Mouse (Mus musculus) heart, embryonic 11.5 days (tissue): ENCODE results near the gene Gpx4. TPM values are rescaled to one million over a fixed set of nuclear protein-coding genes. Genes with fewer than 3 reads are reported as not detected.

Experiments used
- ATAC-seq: fragments of 200-750 bp; cut with Nextera tagmentation; replicated peaks from 2 replicates; pipeline ENCODE4 v1.8.0; 2017; ENCODE audit warnings: moderate library complexity; ENCODE audit not compliant: insufficient number of reproducible peaks, low FRiP score, low TSS enrichment
- H3K27ac ChIP-seq: fragments of 300-500 bp; sonication (generic); 2 replicates; pipeline ENCODE4 v1.5.1; 2014; ENCODE audit warnings: mild to moderate bottlenecking, low read depth, low read length
- H3K27me3 ChIP-seq: fragments of 300-500 bp; sonication (generic); 2 replicates; pipeline ENCODE4 v1.6.1; 2014; ENCODE audit warnings: mild to moderate bottlenecking, low read length, mixed read lengths; ENCODE audit not compliant: control insufficient read depth, insufficient read depth
- H3K36me3 ChIP-seq: fragments of 300-500 bp; sonication (generic); 2 replicates; pipeline ENCODE4 v1.6.1; 2014; ENCODE audit warnings: mild to moderate bottlenecking, low read length, moderate library complexity, mixed read lengths; ENCODE audit not compliant: control insufficient read depth, insufficient read depth
- H3K4me1 ChIP-seq: fragments of 300-500 bp; sonication (generic); 2 replicates; pipeline ENCODE4 v1.6.1; 2014; ENCODE audit warnings: low read length; ENCODE audit not compliant: control insufficient read depth, insufficient read depth
- H3K4me2 ChIP-seq: fragments of 300-500 bp; sonication (generic); 2 replicates; pipeline ENCODE4 v1.6.1; 2014; ENCODE audit warnings: mild to moderate bottlenecking, moderate library complexity
- H3K4me3 ChIP-seq: fragments of 300-500 bp; sonication (generic); 2 replicates; pipeline ENCODE4 v1.5.1; 2014; ENCODE audit warnings: low read depth, low read length
- H3K9ac ChIP-seq: fragments of 300-500 bp; sonication (generic); 2 replicates; pipeline ENCODE4 v1.6.1; 2014; ENCODE audit warnings: mild to moderate bottlenecking, low read depth, low read length, moderate library complexity
- H3K9me3 ChIP-seq: fragments of 300-500 bp; sonication (generic); replicated peaks from 2 replicates; pipeline ENCODE4 v1.6.1; 2016; ENCODE audit warnings: low read length; ENCODE audit not compliant: control insufficient read depth
- WGBS: fragments of 180-500 bp; shearing (Covaris S2); extraction: QIAGEN DNeasy Blood & Tissue Kit; methylation state at CpG from one replicate; pipeline ENCODE4 v1.1.7; 2014; ENCODE audit not compliant: insufficient replicate concordance; 5-methylcytosine and 5-hydroxymethylcytosine counted together
- polyA plus RNA-seq: library from polyadenylated mRNA; unstranded; fragments of >200 nt; fragmentation: Nextera tagmentation; extraction: Ambion mirVana; gene quantifications from 2 replicates; pipeline ENCODE4 v1.2.1, GENCODE M21; 2014

Gene Gpx4
- 711 and 729 TPM in 2 replicates for polyA plus RNA-seq

- WGBS: 60% methylated on average over 9 of the region's 9 CpGs
- Histone ChIP-seq H3K4me3 (no peak within 1 kb of the TSS), H3K27me3 (no peaks in the 10 kb centered on the region), H3K9ac (no peak within 1 kb of the TSS), H3K27ac (no peak within 1 kb of the TSS), H3K36me3 (no peaks in the 10 kb centered on the region), H3K9me3 (no peaks in the 10 kb centered on the region; the same call in 1 of the 2 replicates), H3K4me1 (peaks cover 25% of the 10 kb centered on the region), H3K4me2 (no peak within 1 kb of the TSS)
- no peak for ATAC-seq
These were observed at the start of gene Gpx4 for GRCm38 (mm10) chr10:80047041-80047565. Gpx4 (plus strand) TSS chr10:80047166.

GRCm38 (mm10) chr10:79997819-79998218 is 49.1 kb upstream of the Gpx4 start:
- peak overlapping the region; percentile 18 for H3K9ac ChIP-seq
- ATAC-seq: no peak
- no peak overlapping the region for H3K27ac ChIP-seq
- H3K4me3 ChIP-seq: peak overlapping the region; percentile 56
- WGBS: 6% methylated on average over 15 of the region's 15 CpGs
- peaks cover 20% of the 10 kb centered on the region for H3K27me3 ChIP-seq
- no peaks in the 10 kb centered on the region for H3K9me3 ChIP-seq
- peaks cover 14% of the 10 kb centered on the region for H3K4me1 ChIP-seq
- H3K4me2 ChIP-seq: peak overlapping the region; percentile 65
- peaks cover 22% of the 10 kb centered on the region for H3K36me3 ChIP-seq

DNA sequence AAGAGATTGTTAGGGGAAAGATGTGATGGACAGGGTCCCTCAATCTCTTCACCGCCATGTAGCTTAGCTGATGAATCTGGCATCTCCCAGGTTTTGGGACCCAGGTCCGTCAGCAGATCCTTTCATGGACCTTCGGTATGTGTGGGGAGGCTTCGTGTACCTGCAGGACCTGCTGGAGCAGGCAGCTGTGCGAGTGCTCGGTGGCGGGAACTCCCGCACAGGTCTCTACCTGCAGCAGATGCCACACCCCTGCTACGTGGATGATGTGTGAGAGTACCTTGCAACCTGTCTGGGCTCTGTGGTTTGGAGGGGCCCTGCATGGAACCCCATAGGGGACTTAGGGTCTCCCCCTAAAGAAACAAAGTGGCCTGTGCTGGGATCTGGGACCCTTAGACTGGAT is 45.0 kb upstream of the Gpx4 start:
- Histone ChIP-seq H3K4me1 (peaks cover 25% of the 10 kb centered on the region), H3K36me3 (no peaks in the 10 kb centered on the region), H3K4me3 (no peak overlapping the region), H3K9ac (no peak overlapping the region), H3K4me2 (no peak overlapping the region), H3K9me3 (no peaks in the 10 kb centered on the region), H3K27me3 (peaks cover 26% of the 10 kb centered on the region), H3K27ac (no peak overlapping the region)
- no peak for ATAC-seq
- WGBS: 77% methylated on average over 9 of the region's 9 CpGs

- Histone ChIP-seq H3K4me3 (no peak overlapping the region), H3K27ac (no peak overlapping the region), H3K4me1 (peaks cover 20% of the 10 kb centered on the region), H3K9ac (peak overlapping the region; percentile 50), H3K27me3 (peaks cover 26% of the 10 kb centered on the region), H3K9me3 (no peaks in the 10 kb centered on the region), H3K36me3 (no peaks in the 10 kb centered on the region), H3K4me2 (peak overlapping the region; percentile 31; the same call in 1 of the 2 replicates)
- 22% methylated on average over 21 of the region's 21 CpGs for WGBS
- no peak for ATAC-seq
These were observed 44.1 kb upstream of the Gpx4 start for GRCm38 (mm10) chr10:80002829-80003228.

DNA sequence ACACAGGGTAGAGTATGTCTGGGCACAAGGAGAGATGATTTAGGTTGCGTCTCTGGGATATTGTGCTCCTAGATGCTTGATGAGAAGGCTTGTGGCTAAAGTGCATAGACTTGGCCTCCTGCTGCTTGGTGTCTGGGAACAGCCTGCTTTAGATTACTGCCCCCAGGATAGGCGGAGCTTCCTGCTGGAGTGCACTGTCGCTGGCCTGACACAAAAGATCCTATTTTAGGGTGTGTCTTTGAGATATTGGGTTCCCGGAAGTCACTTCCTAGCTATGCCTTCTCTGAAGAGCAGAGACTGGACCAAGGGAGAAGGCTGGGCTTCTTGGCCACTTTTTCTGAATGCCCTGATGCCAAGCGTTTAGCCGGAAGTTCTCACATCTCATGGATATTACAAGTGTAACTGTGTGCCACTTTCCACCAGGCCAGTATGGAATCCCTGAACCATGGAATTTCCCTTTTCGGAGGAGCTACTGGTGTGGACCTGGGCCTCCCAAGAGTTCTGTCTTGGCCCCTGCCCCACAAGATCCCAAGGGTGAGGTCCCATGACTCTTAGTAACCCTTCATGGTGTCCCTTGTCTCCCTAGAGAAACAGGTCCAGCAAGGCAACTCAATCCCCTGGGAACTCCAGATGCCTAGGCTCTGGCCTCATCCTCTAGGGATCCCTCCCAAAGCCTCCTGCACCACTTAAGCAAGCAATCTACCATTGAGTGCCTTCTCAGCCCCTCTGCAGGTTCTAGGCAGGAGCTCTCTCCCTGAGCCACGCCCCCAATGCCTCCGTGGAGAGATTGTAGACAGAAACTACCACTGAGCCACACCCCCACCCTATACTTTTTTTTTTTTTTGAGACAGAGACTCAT is 43.4 kb upstream of the Gpx4 start:
- peak overlapping the region; percentile 25; the same call in 1 of the 2 replicates for H3K27ac ChIP-seq
- H3K27me3 ChIP-seq: peaks cover 26% of the 10 kb centered on the region

GRCm38 (mm10) chr10:80004233-80004705 is 42.7 kb upstream of the Gpx4 start:
- H3K9ac ChIP-seq: no peak overlapping the region
- H3K4me3 ChIP-seq: no peak overlapping the region
- WGBS: 86% methylated on average over 8 of the region's 8 CpGs
- peaks cover 15% of the 10 kb centered on the region for H3K4me1 ChIP-seq
- peaks cover 2% of the 10 kb centered on the region; the same call in 1 of the 2 replicates for H3K36me3 ChIP-seq
- ATAC-seq: no peak
- 0 out of 2 replicates have a peak overlapping the region, but pooled peaks have one; percentile 16 for H3K27ac ChIP-seq
- no peaks in the 10 kb centered on the region for H3K9me3 ChIP-seq
- no peak overlapping the region for H3K4me2 ChIP-seq
- peaks cover 24% of the 10 kb centered on the region for H3K27me3 ChIP-seq

More for the DNA sequence above, 43.4 kb upstream of the Gpx4 start:
- 0 out of 2 replicates have a peak, but pooled peaks have one; percentile 8 for ATAC-seq
- Histone ChIP-seq H3K9ac (peak overlapping the region; percentile 50), H3K9me3 (no peaks in the 10 kb centered on the region), H3K4me2 (peak overlapping the region; percentile 31; the same call in 1 of the 2 replicates), H3K36me3 (no peaks in the 10 kb centered on the region), H3K4me1 (peaks cover 15% of the 10 kb centered on the region), H3K4me3 (no peak overlapping the region)
- 43% methylated on average over 9 of the region's 9 CpGs for WGBS

DNA sequence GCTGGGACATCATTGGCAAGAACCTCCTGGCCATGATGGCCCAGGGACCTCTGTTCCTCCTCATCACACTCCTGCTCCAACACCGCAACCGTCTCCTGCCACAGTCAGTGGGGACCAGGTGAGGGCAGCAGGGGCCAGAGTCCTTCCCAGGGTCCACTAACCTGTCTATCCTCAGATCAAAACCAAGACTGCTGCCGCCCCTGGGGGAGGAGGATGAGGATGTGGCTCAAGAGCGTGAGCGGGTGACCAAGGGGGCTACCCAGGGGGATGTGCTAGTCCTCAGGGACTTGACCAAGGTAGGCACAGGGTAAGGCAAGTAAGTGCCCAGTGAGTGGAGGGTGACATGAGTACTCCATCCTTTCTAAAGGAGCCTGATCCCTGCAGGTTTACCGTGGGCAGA is 35.2 kb upstream of the Gpx4 start:
- Histone ChIP-seq H3K36me3 (peaks cover 15% of the 10 kb centered on the region), H3K4me1 (peaks cover 9% of the 10 kb centered on the region), H3K9ac (no peak overlapping the region), H3K9me3 (peaks cover 11% of the 10 kb centered on the region), H3K27ac (no peak overlapping the region), H3K4me2 (no peak overlapping the region), H3K27me3 (peaks cover 42% of the 10 kb centered on the region), H3K4me3 (no peak overlapping the region)
- no peak for ATAC-seq
- WGBS: 86% methylated on average over 6 of the region's 6 CpGs

DNA sequence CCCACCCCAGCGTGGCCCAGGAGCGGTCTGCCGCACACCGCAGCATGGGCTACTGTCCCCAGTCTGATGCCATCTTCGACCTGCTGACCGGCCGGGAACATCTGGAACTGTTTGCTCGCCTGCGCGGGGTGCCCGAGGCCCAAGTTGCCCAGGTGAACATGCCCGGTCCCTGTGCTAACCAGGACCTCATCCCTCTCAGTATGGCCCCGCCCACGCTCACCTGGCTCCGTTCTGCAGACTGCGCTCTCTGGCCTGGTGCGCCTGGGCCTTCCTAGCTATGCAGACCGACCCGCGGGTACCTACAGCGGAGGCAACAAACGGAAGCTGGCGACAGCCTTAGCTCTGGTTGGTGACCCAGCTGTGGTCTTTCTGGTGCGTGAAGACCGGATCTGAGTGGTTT is 33.4 kb upstream of the Gpx4 start:
- no peak overlapping the region for H3K27ac ChIP-seq

More for the DNA sequence above, 33.4 kb upstream of the Gpx4 start:
- Histone ChIP-seq H3K4me2 (no peak overlapping the region), H3K4me1 (peaks cover 11% of the 10 kb centered on the region), H3K9ac (no peak overlapping the region), H3K27me3 (peaks cover 42% of the 10 kb centered on the region), H3K9me3 (peaks cover 11% of the 10 kb centered on the region), H3K36me3 (peaks cover 15% of the 10 kb centered on the region), H3K4me3 (no peak overlapping the region)
- WGBS: 31% methylated on average over 25 of the region's 25 CpGs
- no peak for ATAC-seq
